Mouse (Mus musculus): ENCODE data around the gene Carhsp1.

- no peak for TF ChIP-seq GATA1 (IDR thresholded peaks at IDR 0.05; ENCODE audit: borderline replicate concordance, low read length)
- no peak for TF ChIP-seq FLI1 (IDR thresholded peaks at IDR 0.05; ENCODE audit: low read length)
These were observed 19.3 kb upstream of the Carhsp1 start for GRCm38 (mm10) chr16:8691206-8691605.

All from megakaryocyte, embryonic 14.5 days (primary cell).